Mouse (Mus musculus) CH12.LX (cell line): ENCODE measurements at regions not wholly inside any gene's neighbourhood (a gene's known extent, or its start where the extent isn't known, plus 50 kb on each side); places are given as distances from the start of the nearest gene placed in this dataset.

Experiments used
- DNase-seq: peaks from one replicate; pipeline ENCODE4 v3.0.0-alpha.2; 2013; ENCODE audit errors: extremely low read depth
- H3K27ac ChIP-seq: 2 replicates; pipeline ENCODE4 v1.5.1; 2012; ENCODE audit warnings: low read depth, mild to moderate bottlenecking, control low read depth, moderate library complexity; ENCODE audit not compliant: insufficient read depth
- H3K27me3 ChIP-seq: replicated peaks from 2 replicates; pipeline ENCODE3; 2012; ENCODE audit warnings: inconsistent platforms
- H3K36me3 ChIP-seq, 2 experiments: replicated peaks in 1 of 2; 2 replicates each; pipeline versions ENCODE3 to v1.6.1; 2012; ENCODE audit warnings: inconsistent platforms in 1 of 2, low read length in 1 of 2, mild to moderate bottlenecking in 1 of 2, mixed read lengths in 1 of 2, moderate library complexity in 1 of 2; ENCODE audit not compliant: control insufficient read depth in 1 of 2, insufficient read depth in 1 of 2
- H3K4me1 ChIP-seq, 2 experiments: 2 replicates each; pipeline ENCODE4 v1.6.1; 2012; ENCODE audit warnings: inconsistent platforms in 1 of 2, moderate library complexity in 1 of 2; ENCODE audit not compliant: insufficient read depth in 2 of 2, control insufficient read depth in 1 of 2
- H3K4me2 ChIP-seq: 2 replicates; pipeline ENCODE4 v1.6.1; 2012; ENCODE audit warnings: low read depth, mild to moderate bottlenecking, control low read depth; ENCODE audit not compliant: poor library complexity, insufficient read depth, severe bottlenecking
- H3K4me3 ChIP-seq, 3 experiments: fragments of 150-350 bp in 1 of 3; sonication (generic) in 1 of 3; replicated peaks in 1 of 3; 2 replicates each; pipeline versions ENCODE3 to v1.5.1; 2011 to 2012; ENCODE audit warnings: low read depth in 2 of 3, low read length in 2 of 3, mild to moderate bottlenecking in 2 of 3, moderate library complexity in 2 of 3, control low read depth in 1 of 3, improper control_type of control experiment in 1 of 3, inconsistent platforms in 1 of 3, mixed read lengths in 1 of 3; ENCODE audit not compliant: poor library complexity in 1 of 3
- H3K79me2 ChIP-seq: replicated peaks from 2 replicates; pipeline ENCODE4 v1.6.1; 2012; ENCODE audit warnings: mild to moderate bottlenecking, moderate library complexity; ENCODE audit not compliant: control insufficient read depth, poor library complexity, insufficient read depth, severe bottlenecking; ENCODE audit errors: extremely low read depth
- H3K9ac ChIP-seq: 2 replicates; pipeline ENCODE4 v1.6.1; 2012; ENCODE audit warnings: low read depth, mild to moderate bottlenecking, control low read depth, moderate library complexity; ENCODE audit not compliant: insufficient read depth
- H3K9me3 ChIP-seq: replicated peaks from 2 replicates; pipeline ENCODE3; 2012; ENCODE audit warnings: low read length, inconsistent platforms, mixed read lengths
- CHD2 ChIP-seq: IDR thresholded peaks from 2 replicates; pipeline ENCODE4 v1.6.1; 2011; ENCODE audit warnings: low read length, improper control_type of control experiment
- CTCF ChIP-seq, 2 experiments: IDR thresholded peaks in 1 of 2; conservative IDR thresholded peaks in 1 of 2; 2 replicates each; pipeline ENCODE4 v1.5.1; 2011 to 2012; ENCODE audit warnings: low read depth in 2 of 2, low read length in 2 of 2, improper control_type of control experiment in 1 of 2, inconsistent platforms in 1 of 2, mild to moderate bottlenecking in 1 of 2, moderate library complexity in 1 of 2
- E2F4 ChIP-seq: IDR thresholded peaks from 2 replicates; pipeline ENCODE4 v1.6.1; 2011; ENCODE audit warnings: low read depth, low read length, improper control_type of control experiment; ENCODE audit not compliant: insufficient replicate concordance
- EP300 ChIP-seq: IDR thresholded peaks from 2 replicates; pipeline ENCODE4 v1.6.1; 2011; ENCODE audit warnings: low read length, improper control_type of control experiment
- ETS1 ChIP-seq: conservative IDR thresholded peaks from 2 replicates; pipeline ENCODE4 v1.6.1; 2012; ENCODE audit warnings: low read depth, mild to moderate bottlenecking, inconsistent platforms, low read length, improper control_type of control experiment, moderate library complexity
- HCFC1 ChIP-seq: IDR thresholded peaks from 2 replicates; pipeline ENCODE4 v1.6.1; 2012; ENCODE audit warnings: low read depth, mild to moderate bottlenecking, inconsistent platforms, low read length, improper control_type of control experiment
- IRF4 ChIP-seq: IDR thresholded peaks from 2 replicates; pipeline ENCODE4 v1.6.1; 2014; ENCODE audit warnings: low read depth, mild to moderate bottlenecking, inconsistent platforms, low read length, improper control_type of control experiment
- JUND ChIP-seq: conservative IDR thresholded peaks from 2 replicates; pipeline ENCODE4 v1.6.1; 2011; ENCODE audit warnings: low read depth, low read length, improper control_type of control experiment
- KAT2A ChIP-seq: IDR thresholded peaks from 2 replicates; pipeline ENCODE4 v1.6.1; 2012; ENCODE audit warnings: low read length, improper control_type of control experiment, inconsistent platforms; ENCODE audit not compliant: insufficient replicate concordance
- MAZ ChIP-seq: IDR thresholded peaks from 2 replicates; pipeline ENCODE4 v1.6.1; 2012; ENCODE audit warnings: low read depth, mild to moderate bottlenecking, inconsistent platforms, low read length, improper control_type of control experiment, moderate library complexity
- MEF2A ChIP-seq: IDR thresholded peaks from 2 replicates; pipeline ENCODE4 v1.6.1; 2014; ENCODE audit warnings: low read depth, mild to moderate bottlenecking, inconsistent platforms, low read length, improper control_type of control experiment, borderline replicate concordance
- MXI1 ChIP-seq: IDR thresholded peaks from 2 replicates; pipeline ENCODE4 v1.6.1; 2011; ENCODE audit warnings: mild to moderate bottlenecking, low read depth, low read length, improper control_type of control experiment
- NELFE ChIP-seq: IDR thresholded peaks from 2 replicates; pipeline ENCODE4 v1.6.1; 2011; ENCODE audit warnings: low read depth, low read length, improper control_type of control experiment
- NRF1 ChIP-seq: IDR thresholded peaks from 2 replicates; pipeline ENCODE4 v1.6.1; 2014; ENCODE audit warnings: low read depth, mild to moderate bottlenecking, inconsistent platforms, low read length, improper control_type of control experiment, moderate library complexity
- PAX5 ChIP-seq: IDR thresholded peaks from 2 replicates; pipeline ENCODE4 v1.6.1; 2012; ENCODE audit warnings: low read length, inconsistent platforms, mixed read lengths
- POLR2AphosphoS2 ChIP-seq: IDR thresholded peaks from 2 replicates; pipeline ENCODE4 v1.6.1; 2011; ENCODE audit warnings: low read depth, low read length, improper control_type of control experiment
- RAD21 ChIP-seq: IDR thresholded peaks from 2 replicates; pipeline ENCODE4 v1.6.1; 2011; ENCODE audit warnings: low read depth, mild to moderate bottlenecking, low read length, improper control_type of control experiment, moderate library complexity
- SMC3 ChIP-seq: IDR thresholded peaks from 2 replicates; pipeline ENCODE4 v1.6.1; 2011; ENCODE audit warnings: low read depth, low read length, improper control_type of control experiment
- TBP ChIP-seq: conservative IDR thresholded peaks from 2 replicates; pipeline ENCODE4 v1.6.1; 2011; ENCODE audit warnings: low read depth, low read length, improper control_type of control experiment
- UBTF ChIP-seq: IDR thresholded peaks from 2 replicates; pipeline ENCODE4 v1.6.1; 2012; ENCODE audit warnings: low read depth, mild to moderate bottlenecking, inconsistent platforms, low read length, improper control_type of control experiment, moderate library complexity
- USF1 ChIP-seq: IDR thresholded peaks from 2 replicates; pipeline ENCODE4 v1.6.1; 2014; ENCODE audit warnings: low read depth, mild to moderate bottlenecking, inconsistent platforms, low read length, improper control_type of control experiment
- ZMIZ1 ChIP-seq: IDR thresholded peaks from 2 replicates; pipeline ENCODE4 v1.6.1; 2012; ENCODE audit warnings: low read depth, mild to moderate bottlenecking, inconsistent platforms, low read length, improper control_type of control experiment
- ZNF384 ChIP-seq: IDR thresholded peaks from 2 replicates; pipeline ENCODE4 v1.6.1; 2012; ENCODE audit warnings: low read depth, low read length, improper control_type of control experiment, inconsistent platforms
- dilution Hi-C: fragments of 300-500 bp; cut with MboI; formaldehyde crosslinking; loops from 2 replicates; pipeline ENCODE4 v1.14.3; 2020; ENCODE audit warnings: low sequenced_read_pairs; ENCODE audit not compliant: extremely low pct_unique_long_range_greater_than_20kb, extremely low pct_ligation_motif_present
- in situ Hi-C: fragments of 300-500 bp; cut with MboI; formaldehyde crosslinking; loops from 3 replicates; pipeline ENCODE4 v1.14.3; 2019; ENCODE audit warnings: low sequenced_read_pairs, low pct_ligation_motif_present, low pct_unique_long_range_greater_than_20kb, mixed read lengths

DNA sequence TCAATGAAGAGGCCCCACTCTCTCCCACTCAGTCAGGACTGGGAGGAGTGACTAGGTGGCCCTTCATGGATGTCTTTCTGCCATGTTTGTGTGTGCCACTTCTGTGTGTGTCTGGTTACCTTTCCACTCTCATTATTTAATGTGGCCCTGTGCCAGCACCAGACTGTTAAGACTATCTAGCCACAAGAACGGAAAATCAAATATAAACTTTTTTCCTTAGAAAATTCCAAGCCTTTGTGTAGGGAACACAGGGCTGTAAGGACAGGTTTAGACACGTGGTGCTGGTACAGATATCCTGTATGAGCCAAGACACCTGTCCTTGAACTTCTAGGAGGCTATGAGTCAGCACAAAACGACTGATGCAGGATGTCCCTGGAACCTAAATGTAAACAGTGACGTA, 69.9 kb downstream of the Crygs start:
- Histone ChIP-seq H3K9ac (no peak overlapping the region), H3K4me3 (no peak overlapping the region), H3K4me1 (peaks cover 0 to 7% of the 10 kb centered on the region in 2 experiments; a peak in 3 of 4 replicates), H3K27me3 (no peaks in the 10 kb centered on the region), H3K9me3 (no peaks in the 10 kb centered on the region), H3K79me2 (no peaks in the 10 kb centered on the region), H3K4me2 (no peak overlapping the region), H3K36me3 (no peaks in the 10 kb centered on the region), H3K27ac (no peak overlapping the region)
- no peak for TF ChIP-seq UBTF
- TF ChIP-seq ZNF384 = no peak
- TF ChIP-seq TBP = no peak
- no peak for TF ChIP-seq IRF4
- TF ChIP-seq ETS1 = no peak
- no peak for TF ChIP-seq MAZ
- TF ChIP-seq NRF1 = no peak
- TF ChIP-seq EP300 = no peak
- no peak for TF ChIP-seq PAX5
- no peak for TF ChIP-seq NELFE
- no peak for TF ChIP-seq CTCF (conservative IDR thresholded peaks at IDR 0.05 in 1 of 2, IDR thresholded peaks at IDR 0.05 in 1 of 2; ENCODE audit: low read depth in 2 of 2, low read length in 2 of 2)
- TF ChIP-seq POLR2AphosphoS2 = no peak
- TF ChIP-seq ZMIZ1 = no peak
- TF ChIP-seq E2F4 = no peak
- TF ChIP-seq JUND = no peak
- TF ChIP-seq CHD2 = no peak
- no peak for TF ChIP-seq RAD21
- no peak for TF ChIP-seq MXI1
- in situ Hi-C loops = no loop called here
- DNase-seq = no peak
- dilution Hi-C loops = no loop called here

DNA sequence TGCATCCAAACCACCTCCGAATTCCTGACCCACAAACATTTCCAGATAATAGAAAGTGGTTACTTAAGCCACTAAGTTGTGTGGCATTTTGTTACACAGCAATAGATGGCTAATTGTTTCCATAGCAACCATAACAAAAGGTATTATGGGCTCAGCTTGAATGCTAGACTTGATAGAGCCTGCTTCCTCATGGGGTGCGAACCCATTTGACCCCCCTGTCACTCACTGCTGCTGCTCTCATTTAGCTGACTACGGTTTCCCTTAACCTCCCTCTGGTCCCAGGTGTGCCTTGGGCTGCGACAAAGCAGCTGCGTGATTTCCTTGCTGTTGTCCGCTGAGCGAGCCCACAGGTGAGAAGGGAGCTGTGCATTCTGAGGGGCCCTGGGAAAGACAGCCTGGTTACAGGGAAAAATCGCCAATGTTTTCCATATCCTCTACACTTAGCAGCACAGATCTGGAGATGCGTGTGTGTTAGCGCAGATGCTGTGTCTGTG, 76.8 kb downstream of the Crygs start:
- H3K27ac ChIP-seq = no peak overlapping the region
- in situ Hi-C loops = no loop called here
- no peaks in the 10 kb centered on the region for H3K36me3 ChIP-seq
- dilution Hi-C loops = no loop called here
- no peak for DNase-seq
- TF ChIP-seq E2F4 (no peak), MEF2A (no peak), SMC3 (no peak), MAZ (no peak), IRF4 (no peak), NRF1 (no peak), HCFC1 (no peak), TBP (no peak), KAT2A (no peak), USF1 (no peak), CTCF (conservative IDR thresholded peaks at IDR 0.05 in 1 of 2, IDR thresholded peaks at IDR 0.05 in 1 of 2; ENCODE audit: low read depth in 2 of 2, low read length in 2 of 2) (no peak)
- H3K27me3 ChIP-seq = peaks cover 3% of the 10 kb centered on the region
- no peaks in the 10 kb centered on the region for H3K79me2 ChIP-seq
- no peak overlapping the region for H3K4me3 ChIP-seq
- peaks cover 3 to 9% of the 10 kb centered on the region in 2 experiments for H3K4me1 ChIP-seq
- H3K9me3 ChIP-seq = no peaks in the 10 kb centered on the region
- H3K4me2 ChIP-seq = no peak overlapping the region
- no peak overlapping the region for H3K9ac ChIP-seq
